Mouse (Mus musculus) MEL-GATA-1-ER (cell line): ENCODE data around the gene Tgfa.
A peak's percentile ranks its signal among the peaks of the same experiment; 100 is the strongest.

Source experiments
- DNase-seq: peaks from one replicate; pipeline ENCODE4 v3.0.0-alpha.2; 2012; ENCODE audit warnings: low read depth; ENCODE audit errors: extremely low read depth

Tgfa gene

DNA sequence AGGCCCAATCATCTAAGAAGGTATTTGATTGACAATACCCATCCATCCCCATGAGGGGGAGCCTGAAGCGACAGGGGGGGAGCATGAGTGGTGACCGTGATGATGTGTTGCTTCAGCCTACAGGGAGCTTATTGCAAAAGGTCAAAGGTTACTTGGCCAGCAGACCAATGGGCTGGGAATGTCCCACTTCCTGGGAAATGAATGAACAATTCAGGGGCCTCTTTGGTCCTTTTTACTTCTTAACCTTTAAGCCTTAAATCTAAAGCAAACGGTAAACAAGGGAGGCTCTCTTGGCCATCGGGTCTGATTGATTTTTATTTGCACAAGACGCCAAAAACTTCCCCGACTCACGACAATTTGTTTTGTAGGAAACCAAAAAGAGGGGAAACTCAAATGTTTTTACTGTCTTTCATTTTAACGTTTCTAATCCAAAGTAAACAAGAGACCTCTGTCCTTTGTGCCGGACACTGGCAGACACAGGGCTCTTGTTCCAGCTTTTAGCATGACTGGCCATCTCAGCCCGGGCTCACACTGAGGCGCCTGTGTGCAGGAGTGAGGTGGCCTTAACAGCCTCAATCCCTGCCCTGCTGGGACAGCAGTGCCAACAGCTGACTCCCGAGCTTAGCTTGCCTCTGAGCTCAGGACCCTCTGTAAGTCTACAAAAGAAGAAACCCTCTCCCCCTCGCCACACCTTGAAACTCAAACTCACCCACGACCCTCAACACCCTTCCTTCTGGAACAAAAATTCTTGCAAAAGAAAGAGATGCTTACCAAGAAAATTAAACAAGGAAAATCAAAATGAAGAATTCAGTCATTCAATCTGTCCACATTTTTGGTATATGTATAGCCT, 8.7 kb upstream of the Tgfa start:
- DNase-seq: no peak

DNA sequence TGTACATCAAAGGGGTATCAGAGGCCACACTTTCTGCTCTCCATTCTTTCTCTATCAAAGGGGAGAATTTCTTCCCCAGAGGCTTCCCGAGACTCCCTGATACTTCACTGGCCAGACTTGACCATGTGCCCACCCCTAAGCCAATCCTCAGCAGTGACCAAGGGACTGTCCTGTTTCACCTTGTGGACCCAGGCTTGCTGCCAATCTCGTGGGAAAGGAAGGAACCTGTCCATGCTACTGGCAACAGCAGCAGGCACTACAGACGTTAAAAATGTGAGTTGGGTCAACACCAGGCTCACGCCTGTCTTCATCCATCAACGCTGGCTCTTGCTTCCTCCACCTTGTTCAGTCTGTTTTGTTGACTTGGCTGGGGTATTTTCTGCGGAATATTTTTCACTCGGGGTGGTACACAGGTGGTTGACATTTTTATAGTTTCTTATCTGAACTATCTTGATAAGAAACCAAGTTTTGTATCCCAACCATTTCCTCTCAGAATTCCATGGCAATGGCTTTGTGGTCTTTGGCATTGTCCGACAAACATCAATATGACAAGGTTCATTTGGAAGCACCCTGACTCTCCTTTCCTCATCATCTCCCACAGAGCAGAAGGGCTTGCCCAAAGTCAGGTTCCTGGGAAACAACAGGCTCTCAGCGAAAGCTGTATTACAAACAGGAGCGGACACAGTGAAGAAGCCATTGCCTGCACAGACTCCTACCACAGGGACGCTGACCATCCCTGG, 6.1 kb upstream of the Tgfa start:
- no peak for DNase-seq

DNA sequence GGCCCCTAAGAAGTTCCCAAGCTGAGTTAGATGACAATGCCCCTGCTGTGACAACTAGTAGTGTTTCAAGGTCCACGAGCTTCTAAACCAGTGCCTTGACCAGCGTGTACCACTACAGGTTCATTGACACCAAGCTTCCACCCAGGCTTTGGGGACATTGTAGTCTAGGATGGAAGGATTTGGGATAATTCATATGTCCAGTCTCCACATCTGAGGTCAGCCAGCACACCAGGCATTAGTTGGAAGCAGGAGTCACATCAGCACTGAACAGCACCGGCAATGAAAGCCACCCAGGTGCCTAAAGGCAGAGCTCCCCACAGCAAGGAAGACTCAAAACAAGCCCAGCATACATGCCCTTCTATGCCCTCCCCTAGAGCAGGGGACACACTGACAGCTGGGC, 4.4 kb upstream of the Tgfa start:
- no peak for DNase-seq

DNA sequence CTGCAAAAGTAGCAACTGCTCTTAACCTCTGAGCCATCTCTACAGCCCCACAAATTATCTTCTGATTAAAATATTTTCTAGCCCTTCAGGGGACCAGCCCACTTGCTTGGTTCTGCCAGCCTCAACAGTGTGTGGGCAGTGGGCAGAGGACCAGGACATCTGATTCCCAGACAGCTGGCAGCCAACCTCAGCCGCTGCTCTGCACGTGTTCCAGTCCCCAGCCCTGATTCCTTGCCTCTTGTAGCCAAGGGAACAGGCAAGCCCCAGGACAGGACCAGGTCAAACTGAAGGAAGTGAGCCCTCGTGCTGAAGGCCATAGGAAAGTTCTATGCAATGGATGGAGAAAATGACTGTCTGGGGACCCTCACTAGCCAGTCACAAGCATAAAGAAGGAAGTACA, 2.0 kb upstream of the Tgfa start:
- no peak for DNase-seq

DNA sequence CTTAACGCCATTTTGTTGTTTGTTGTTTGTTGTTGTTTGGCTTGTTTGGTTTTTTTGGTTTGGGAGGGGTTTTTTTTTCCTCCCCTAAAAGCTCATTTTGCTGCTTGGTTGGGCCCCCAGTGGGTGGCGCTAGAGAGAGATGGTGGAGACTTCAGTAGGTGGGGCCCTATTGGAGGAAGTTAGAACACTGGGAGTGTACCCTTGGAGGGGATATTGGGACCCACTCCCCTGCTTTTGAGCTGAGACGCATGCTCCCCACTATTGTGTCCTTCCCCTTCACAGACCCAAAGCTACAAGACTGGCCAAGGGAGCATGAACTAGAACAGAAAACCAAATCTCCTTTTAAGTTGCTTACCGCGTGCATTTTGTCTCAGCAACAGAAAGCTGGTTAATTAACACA, 1.1 kb upstream of the Tgfa start:
- peak; percentile 64 for DNase-seq

DNA sequence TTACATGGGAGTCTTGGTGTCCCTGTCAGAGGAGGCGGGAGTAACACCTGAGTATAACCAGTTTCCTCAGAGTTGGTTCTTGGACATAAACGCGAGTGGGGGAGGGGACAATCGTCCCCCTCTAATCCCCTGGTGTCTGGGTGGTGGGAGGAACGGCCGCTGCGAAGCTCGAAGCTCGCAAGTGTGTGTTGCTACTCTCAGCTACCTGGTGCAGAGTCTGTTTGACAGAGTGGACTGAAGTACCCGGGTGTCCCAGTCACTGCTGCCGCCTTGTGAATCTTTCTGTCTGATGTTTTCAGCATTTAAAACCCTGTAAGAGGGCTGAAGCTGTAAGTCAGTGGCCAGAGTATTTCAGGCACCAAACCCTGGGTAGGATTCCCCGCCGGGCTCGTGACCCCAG, 1.0 kb downstream of the Tgfa start:
- DNase-seq: no peak

DNA sequence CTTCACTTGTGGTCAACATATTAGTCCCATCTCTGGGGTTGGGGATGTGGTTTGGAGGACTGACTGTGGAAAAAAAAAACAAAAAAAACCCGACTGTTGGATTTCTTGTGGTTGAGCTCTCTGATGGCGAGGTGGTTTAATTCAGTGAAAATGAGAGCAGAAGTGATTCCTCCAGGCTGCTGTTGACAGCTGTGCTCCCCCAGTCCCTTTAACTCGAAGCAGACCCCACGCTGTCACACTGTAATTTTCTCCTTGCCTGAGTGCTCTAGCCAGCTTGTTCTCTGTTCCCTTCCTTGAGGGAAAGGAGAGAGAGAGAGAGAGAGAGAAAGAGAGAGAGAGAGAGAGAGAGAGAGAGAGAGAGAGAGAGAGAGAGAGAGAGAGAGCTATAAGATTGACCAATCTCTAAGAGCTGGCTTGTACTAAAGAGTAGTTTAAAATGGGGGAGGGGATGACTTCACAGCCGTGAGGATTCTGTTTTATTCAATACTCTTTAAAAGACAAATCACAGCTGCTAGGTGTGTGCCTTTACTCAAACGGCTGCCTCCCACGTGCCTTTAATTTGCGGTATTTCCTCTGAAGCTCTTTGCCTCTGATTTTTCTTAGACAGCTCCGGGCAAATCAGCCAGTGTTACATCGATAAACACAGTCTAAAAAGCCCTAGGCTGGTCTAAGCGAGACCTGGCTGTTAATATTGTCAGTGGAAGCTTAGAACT, 2.3 kb downstream of the Tgfa start:
- no peak for DNase-seq

DNA sequence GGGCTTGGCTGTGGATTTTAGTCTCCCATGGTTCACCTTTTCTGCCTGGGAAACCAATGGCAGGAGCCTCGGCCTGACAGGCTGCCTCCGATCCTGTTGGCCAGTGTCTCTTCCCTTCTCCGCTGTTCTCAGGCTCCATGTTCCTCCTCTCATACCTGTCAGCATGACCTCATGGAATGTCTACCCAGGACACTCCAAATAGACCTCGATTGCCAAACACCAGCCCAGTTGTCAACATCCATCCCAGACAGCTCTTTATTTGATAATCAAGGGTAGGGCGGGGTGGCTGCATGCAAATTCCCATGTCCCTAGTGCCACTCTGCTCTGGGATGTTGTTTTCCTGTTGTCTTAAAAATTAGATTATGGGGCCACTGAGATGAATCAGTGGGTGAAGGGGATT, 5.9 kb downstream of the Tgfa start:
- no peak for DNase-seq

DNA sequence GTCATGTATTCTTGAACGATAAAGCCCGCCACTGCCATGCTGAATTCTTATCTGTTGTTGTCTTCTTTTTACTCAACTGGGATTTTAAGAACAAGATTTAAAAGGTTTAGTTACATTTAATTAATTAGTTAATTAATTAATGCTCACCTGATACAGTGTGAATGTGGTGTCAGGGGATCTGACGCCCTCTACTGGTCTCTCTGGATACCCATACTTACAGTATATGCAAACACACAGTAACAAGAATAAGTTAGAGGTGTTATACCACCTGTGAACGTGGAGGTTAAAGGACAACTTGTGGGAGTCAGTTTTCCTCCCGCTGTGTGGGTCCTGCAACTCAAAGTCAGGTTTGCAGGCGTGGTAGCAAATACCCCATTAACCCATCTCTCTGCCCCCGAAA, 8.1 kb downstream of the Tgfa start:
- no peak for DNase-seq

DNA sequence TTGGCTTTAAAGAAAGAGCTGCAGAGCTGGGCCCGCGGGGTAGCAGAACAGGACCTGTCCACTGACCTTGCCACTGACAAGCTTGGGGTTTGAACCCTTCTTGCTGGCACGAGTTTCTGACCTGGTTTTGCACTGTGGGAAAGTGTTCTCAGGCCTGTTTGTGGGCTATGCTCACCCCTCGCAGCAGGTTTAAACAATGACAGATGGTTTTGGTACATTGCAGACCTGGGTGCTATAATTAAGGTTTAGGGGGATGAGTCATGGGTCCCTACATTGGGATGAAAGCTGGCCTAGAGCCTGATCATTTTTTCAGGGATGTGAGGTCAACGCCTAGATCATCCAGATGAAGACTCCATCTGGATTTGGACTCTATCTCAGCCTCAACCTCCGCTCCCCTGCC, 11.0 kb downstream of the Tgfa start:
- no peak for DNase-seq

DNA sequence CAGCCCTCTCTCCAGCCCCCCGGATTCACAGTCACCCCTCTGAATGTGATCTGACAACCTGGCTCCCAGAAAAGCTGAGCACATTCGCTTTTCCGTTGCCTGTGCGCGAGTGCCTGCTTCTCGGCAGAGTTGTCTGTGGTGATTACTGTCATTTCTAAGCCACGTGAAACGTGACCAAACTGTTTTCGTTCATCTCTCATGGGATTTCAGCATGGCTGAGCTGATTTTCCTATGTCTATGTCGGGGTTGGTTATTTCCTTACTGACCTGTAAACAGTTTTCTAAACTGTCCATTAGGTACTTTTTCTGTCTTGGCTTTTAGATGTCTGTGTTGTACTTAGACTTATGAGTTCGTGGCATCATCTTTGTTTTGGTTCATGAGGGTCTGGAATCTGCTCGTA, 12.0 kb downstream of the Tgfa start:
- DNase-seq: no peak

DNA sequence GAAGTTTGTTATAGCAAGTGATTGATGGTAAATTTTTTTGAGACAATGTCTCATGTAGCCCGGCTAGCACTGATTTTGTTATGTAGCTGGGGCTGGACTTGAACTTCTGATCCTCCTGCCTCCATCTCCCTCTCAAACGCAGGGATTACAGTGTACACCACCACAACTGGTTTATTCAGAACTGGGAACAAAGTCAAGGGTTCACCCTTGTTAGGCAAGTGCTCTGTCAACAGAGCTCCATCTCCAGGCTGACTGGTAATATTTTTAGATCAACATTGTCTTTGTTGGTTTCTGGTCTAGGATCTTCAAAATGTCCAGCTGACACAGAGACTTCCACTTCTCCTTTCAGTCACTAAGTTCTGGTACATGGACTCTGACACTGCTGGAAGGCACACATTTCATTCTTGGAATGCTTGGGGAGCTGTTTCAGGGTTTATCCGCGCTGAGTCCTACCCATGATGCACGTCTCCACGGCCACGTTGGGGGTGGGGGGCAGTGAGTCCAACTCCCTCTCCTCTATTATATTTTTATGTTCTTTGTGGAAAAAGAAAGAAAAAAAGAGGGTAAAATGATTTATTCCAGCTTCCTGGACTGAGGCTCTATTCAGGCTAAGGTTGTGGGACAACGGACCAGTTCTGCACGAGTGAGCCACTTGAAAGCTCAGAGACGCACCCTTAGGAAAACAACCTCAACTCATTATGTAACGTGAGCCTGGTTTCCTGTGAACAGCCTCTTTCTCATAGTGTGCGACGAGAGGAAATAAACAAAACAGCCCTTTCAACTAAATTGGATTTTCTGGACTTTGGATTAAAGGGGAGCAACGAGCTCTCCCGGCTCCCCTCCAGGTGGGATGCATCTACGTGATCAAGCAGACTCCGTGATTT, 14.4 kb downstream of the Tgfa start:
- no peak for DNase-seq

DNA sequence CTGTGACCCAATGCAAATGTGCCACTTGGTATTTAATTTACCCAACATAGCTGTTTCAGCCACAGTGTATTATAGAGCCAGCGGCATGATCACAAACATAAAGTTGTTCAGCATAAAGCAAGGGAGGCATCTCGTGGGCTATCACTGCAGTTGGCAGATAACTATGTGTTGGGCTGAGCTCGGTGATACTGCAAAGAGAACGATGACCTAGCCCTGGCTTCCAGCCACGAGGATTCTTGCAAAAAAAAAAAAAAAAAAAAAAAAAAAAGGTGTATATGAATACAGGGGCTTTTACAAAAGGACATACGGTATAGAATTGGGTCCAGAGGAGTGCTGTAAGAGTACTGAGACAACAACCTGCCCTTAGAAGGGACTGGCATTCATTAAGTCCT, 15.0 kb downstream of the Tgfa start:
- no peak for DNase-seq

DNA sequence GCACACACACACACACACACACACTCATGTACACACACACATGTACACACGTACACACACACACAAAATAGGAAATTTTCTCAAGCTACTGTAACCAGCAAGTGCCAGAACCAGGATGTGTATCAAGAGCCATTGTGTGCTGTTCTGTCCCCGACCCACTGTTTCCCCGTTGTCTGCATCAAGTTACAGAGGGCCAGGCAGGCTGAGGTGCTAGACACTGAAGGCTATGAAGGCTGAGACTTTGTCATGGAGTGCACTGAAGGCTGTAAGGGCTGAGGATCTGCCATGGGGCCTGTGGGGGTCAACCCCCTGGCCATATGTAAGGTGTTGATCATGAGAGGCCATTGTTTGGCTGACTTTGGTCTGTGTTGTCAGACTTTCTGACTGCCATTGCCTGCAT, 15.6 kb downstream of the Tgfa start:
- no peak for DNase-seq

DNA sequence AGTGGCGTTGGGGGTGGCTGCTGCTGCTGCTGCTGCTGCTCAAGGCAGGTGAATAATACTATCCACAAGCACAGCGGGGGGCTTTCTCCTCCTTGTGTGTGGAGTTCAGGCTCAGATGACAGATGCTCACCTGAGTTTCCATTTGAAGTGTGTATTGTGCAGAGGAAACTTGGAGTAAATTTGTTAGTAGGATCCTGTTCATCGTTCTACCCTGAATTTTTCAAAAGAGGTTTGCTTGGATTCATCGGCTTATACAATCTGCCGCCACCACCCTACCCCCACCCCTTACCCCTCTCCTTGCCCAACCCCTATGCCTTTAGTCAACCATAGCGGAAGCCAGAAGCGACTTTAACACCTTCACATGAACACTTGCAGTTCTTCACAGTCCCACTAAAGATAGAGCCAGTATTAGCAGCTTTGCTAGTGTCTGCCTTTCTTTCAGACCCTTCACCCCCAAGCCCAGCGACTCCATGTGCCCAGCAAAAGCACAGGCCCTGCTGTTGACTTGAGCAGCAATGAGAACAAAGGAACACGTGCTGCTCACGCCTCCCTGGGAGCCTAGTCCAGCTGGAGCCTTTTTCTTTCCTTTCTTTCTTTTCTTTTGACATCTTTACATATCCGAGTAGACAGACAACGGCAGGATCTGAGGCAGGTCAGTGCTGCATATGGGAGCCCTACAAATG, 16.2 kb downstream of the Tgfa start:
- DNase-seq: no peak

DNA sequence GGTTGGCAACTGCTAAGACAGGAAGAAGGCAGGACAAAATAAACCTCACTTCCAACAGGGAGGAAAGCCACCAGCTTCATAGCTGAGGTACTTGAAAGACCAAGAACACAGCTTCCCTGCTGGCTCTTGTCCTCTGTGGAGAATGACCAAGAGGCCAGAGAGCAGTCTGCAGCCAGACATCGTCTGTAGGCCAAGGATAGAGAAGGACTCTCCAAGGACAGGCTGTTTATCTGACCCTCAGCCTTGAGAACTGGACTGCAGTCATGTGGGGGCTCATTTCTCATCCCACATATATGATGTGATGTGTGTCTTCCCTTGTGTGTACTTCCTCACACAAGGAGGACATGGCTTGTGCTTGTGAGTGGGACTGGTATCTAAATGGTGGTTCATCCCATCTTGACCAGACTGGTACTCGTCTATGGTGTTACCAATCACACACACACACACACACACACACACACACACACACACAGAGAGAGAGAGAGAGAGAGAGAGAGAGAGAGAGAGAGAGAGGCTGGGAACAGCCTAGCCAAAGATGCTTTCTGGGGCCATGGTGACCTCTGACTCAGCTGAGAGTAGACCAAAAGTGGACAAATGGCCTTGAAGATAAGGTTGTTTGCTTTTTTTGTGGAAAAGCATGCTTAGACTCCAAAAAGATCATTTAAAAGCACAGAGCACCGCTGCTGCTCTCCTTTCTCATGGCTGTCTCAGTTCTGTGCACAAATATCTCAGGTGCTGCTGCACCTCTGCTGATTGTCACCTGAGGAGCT, 18.0 kb downstream of the Tgfa start:
- DNase-seq: no peak

DNA sequence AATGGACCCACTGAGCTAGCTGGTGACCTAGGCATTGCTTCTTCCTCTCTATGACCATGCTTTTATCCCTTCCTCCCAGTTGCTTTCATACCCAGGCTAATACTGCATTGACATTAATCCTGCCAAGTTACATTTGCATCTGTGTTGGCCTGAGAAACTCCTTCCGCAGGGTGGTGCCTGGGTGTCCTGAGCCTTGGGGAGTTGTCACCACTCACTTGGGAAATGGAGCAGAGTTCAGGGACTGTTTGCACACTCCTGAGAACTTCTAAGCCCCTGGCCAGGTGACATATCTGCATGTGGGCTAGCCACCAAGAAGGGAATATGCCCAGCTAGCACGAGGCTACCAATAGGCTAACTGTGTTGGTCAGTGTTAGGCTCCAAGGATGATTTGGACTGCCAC, 23.0 kb downstream of the Tgfa start:
- no peak for DNase-seq

DNA sequence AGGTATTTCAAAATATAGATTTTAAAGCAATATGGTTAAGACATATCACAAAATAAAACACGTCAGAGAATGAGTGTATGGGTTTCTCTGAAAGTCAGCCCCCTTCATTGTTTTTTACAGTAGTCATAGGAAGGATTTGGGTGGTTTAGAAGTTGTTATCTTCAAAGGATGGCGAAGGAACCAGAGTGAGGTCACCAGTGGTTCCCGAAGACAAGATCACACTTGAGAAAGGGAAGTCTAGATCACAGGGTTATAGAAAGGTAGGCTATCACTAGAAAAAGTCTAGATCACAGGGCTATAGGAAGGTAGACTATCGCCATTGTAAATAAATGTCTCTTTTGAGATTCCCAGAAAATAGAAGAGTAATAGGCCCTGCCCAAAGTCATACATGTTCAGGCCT, 23.7 kb downstream of the Tgfa start:
- peak; percentile 24 for DNase-seq

DNA sequence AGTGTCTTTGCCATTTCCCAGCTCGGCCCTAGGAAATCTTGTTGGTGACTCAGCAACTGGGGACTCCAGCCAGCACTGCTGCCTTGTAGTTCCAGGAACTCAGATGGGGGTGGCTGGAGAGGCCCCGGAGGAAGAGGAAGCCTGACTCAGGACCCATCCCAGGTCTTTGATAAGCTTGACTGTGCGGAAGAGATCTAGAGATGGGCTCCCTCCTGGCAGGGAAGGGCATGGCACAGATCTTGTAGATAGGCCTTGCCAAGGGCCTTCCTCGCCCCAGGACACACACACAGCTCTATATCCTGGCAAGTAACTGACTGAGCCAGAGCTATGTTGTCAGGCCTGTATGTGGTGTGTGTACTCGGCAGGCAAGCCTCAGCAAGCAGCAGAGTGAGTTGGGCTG, 24.5 kb downstream of the Tgfa start:
- peak; percentile 57 for DNase-seq

DNA sequence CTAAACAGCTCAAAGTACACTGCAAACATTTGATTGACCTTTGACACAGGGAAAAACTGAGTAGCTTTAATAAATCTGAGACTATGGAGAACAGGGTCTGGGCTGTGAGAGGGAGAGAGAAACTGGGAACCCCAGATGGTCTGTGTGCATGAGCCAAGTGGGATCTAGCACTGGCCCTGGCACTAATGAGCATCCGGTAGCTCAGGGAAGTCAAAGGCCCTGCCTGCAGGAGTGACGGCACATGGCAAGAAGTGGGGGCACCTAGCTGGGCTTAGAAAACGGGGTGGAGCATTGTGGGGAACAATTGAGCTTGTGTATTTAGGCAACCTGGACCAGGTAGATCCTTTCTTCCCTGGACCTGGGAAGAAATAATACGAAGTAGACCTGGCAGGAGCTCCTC, 25.1 kb downstream of the Tgfa start:
- no peak for DNase-seq
